Mouse (Mus musculus) embryonic facial prominence, embryonic 12.5 days (tissue): ENCODE measurements around the gene Ice2. TPM values are rescaled to one million over a fixed set of nuclear protein-coding genes. Genes with fewer than 3 reads are reported as not detected.

Experiments
- ATAC-seq: fragments of 200-750 bp; cut with Nextera tagmentation; 2 replicates; pipeline ENCODE4 v1.8.0; 2017; ENCODE audit not compliant: insufficient number of reproducible peaks, insufficient read depth, low FRiP score, low TSS enrichment
- H3K27ac ChIP-seq: fragments of 300-500 bp; sonication (generic); 2 replicates; pipeline ENCODE4 v1.5.1; 2016; ENCODE audit warnings: mild to moderate bottlenecking
- H3K27me3 ChIP-seq: fragments of 300-500 bp; sonication (generic); 2 replicates; pipeline ENCODE4 v1.6.1; 2016; ENCODE audit warnings: mild to moderate bottlenecking, moderate library complexity
- H3K36me3 ChIP-seq: fragments of 300-500 bp; sonication (generic); 2 replicates; pipeline ENCODE4 v1.6.1; 2016; ENCODE audit warnings: mild to moderate bottlenecking
- H3K4me1 ChIP-seq: fragments of 300-500 bp; sonication (generic); 2 replicates; pipeline ENCODE4 v1.6.1; 2016
- H3K4me2 ChIP-seq: fragments of 300-500 bp; sonication (generic); replicated peaks from 2 replicates; pipeline ENCODE4 v1.6.1; 2016; ENCODE audit warnings: mild to moderate bottlenecking, moderate library complexity
- H3K4me3 ChIP-seq: fragments of 300-500 bp; sonication (generic); 2 replicates; pipeline ENCODE4 v1.5.1; 2016; ENCODE audit warnings: mild to moderate bottlenecking
- H3K9ac ChIP-seq: fragments of 300-500 bp; sonication (generic); 2 replicates; pipeline ENCODE4 v1.6.1; 2016; ENCODE audit warnings: mild to moderate bottlenecking, moderate library complexity
- H3K9me3 ChIP-seq: fragments of 300-500 bp; sonication (generic); 2 replicates; pipeline ENCODE4 v1.6.1; 2016; ENCODE audit warnings: mild to moderate bottlenecking, moderate library complexity
- WGBS: fragments of 180-500 bp; shearing (Covaris S2); methylation state at CpG from one replicate; pipeline ENCODE4 v1.1.7; 2016; 5-methylcytosine and 5-hydroxymethylcytosine counted together
- polyA plus RNA-seq: library from polyadenylated mRNA; unstranded; fragments of >200 nt; fragmentation: Nextera tagmentation; extraction: Ambion mirVana; gene quantifications from 2 replicates; pipeline ENCODE4 v1.2.1, GENCODE M21; 2016

Gene Ice2
- 24.2 and 27.2 TPM in 2 replicates for polyA plus RNA-seq

- Histone ChIP-seq H3K9me3 (no peaks in the 10 kb centered on the region), H3K9ac (peak within 1 kb of the TSS; percentile 86), H3K36me3 (no peaks in the 10 kb centered on the region), H3K27ac (peak within 1 kb of the TSS; percentile 94), H3K4me1 (peaks cover 5% of the 10 kb centered on the region; the same call in 1 of the 2 replicates), H3K27me3 (no peaks in the 10 kb centered on the region), H3K4me2 (peak within 1 kb of the TSS; percentile 76), H3K4me3 (peak within 1 kb of the TSS; percentile 70)
- ATAC-seq, result peak; percentile 77
- under 1% methylated on average over 53 of the region's 53 CpGs for WGBS
Observed at GRCm38 (mm10) chr9:69397760-69398452, at the start of gene Ice2. Gene Ice2 (plus strand): TSS chr9:69397906.

DNA sequence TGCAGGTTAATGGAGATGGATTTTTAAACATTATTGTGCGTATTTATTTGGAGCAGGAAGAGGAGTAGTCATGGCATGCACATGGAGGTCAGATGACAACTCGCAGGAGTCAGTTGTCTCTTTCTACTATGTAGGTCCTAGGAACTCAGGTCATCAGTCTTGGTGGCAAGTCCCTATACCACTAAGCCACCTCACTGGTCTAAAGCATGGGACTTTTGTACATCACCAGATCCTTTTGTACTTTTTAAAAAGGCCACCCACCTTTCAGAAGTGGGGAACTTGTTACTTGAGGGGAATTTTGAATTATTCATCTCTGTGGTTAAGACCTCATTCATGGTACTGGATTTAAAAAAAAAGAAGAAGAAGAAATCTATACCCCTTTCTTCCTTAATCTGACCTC lies 48.2 kb upstream of the Ice2 start:
- H3K4me1 ChIP-seq, result peaks cover 5% of the 10 kb centered on the region; the same call in 1 of the 2 replicates
- H3K27me3 ChIP-seq, result no peaks in the 10 kb centered on the region
- H3K9ac ChIP-seq, result no peak overlapping the region
- H3K27ac ChIP-seq, result no peak overlapping the region
- no peak overlapping the region for H3K4me2 ChIP-seq
- H3K9me3 ChIP-seq, result no peaks in the 10 kb centered on the region
- ATAC-seq, result no peak
- WGBS, result 86% methylated on average over 2 of the region's 2 CpGs
- H3K36me3 ChIP-seq, result no peaks in the 10 kb centered on the region
- no peak overlapping the region for H3K4me3 ChIP-seq

GRCm38 (mm10) chr9:69354228-69354627 lies 43.5 kb upstream of the Ice2 start:
- Histone ChIP-seq H3K9ac (no peak overlapping the region), H3K9me3 (no peaks in the 10 kb centered on the region), H3K4me3 (no peak overlapping the region), H3K27ac (no peak overlapping the region), H3K36me3 (no peaks in the 10 kb centered on the region), H3K4me2 (no peak overlapping the region), H3K4me1 (peaks cover 8% of the 10 kb centered on the region; the same call in 1 of the 2 replicates), H3K27me3 (no peaks in the 10 kb centered on the region)
- WGBS, result 88% methylated on average over 6 of the region's 6 CpGs
- no peak for ATAC-seq

- Histone ChIP-seq H3K4me1 (peaks cover 8% of the 10 kb centered on the region; the same call in 1 of the 2 replicates), H3K4me3 (no peak overlapping the region), H3K27me3 (no peaks in the 10 kb centered on the region), H3K9ac (no peak overlapping the region), H3K36me3 (no peaks in the 10 kb centered on the region), H3K4me2 (no peak overlapping the region), H3K27ac (no peak overlapping the region), H3K9me3 (no peaks in the 10 kb centered on the region)
- 27% methylated on average over 3 of the region's 3 CpGs for WGBS
- no peak for ATAC-seq
Observed at GRCm38 (mm10) chr9:69357834-69358233, 39.9 kb upstream of the Ice2 start.

DNA sequence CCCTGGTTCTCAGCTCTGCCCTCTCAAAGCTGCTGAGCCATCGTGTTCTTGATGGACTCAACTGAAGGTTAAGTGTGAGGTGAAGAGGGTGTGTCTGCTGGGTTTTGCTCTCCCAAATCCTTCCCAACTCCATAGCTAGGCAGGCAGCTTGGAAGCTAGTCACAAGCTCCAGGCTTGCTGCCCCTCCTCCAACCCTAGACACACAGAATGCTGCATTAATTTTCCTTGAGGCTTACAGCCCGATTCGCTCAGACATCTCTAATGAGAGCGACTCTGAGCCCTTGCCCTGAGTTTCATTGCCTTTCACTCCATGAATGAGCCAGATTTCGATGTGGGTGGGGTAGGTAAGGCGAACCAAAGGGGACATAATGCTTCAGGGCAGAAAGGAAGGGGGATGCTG lies 38.9 kb upstream of the Ice2 start:
- H3K27me3 ChIP-seq, result no peaks in the 10 kb centered on the region

GRCm38 (mm10) chr9:69361951-69362445 lies 35.7 kb upstream of the Ice2 start:
- Histone ChIP-seq H3K9me3 (no peaks in the 10 kb centered on the region), H3K36me3 (peaks cover 4% of the 10 kb centered on the region; the same call in 1 of the 2 replicates), H3K4me1 (peaks cover 8% of the 10 kb centered on the region; the same call in 1 of the 2 replicates), H3K4me2 (no peak overlapping the region), H3K27ac (no peak overlapping the region), H3K4me3 (no peak overlapping the region), H3K9ac (no peak overlapping the region), H3K27me3 (no peaks in the 10 kb centered on the region)
- WGBS, result 85% methylated on average over 8 of the region's 8 CpGs
- no peak for ATAC-seq

More for the DNA sequence above, 38.9 kb upstream of the Ice2 start:
- H3K4me1 ChIP-seq, result peaks cover 8% of the 10 kb centered on the region; the same call in 1 of the 2 replicates
- H3K9ac ChIP-seq, result no peak overlapping the region
- no peak overlapping the region for H3K4me3 ChIP-seq
- no peak overlapping the region for H3K27ac ChIP-seq
- ATAC-seq, result no peak
- 63% methylated on average over 6 of the region's 6 CpGs for WGBS
- no peaks in the 10 kb centered on the region for H3K36me3 ChIP-seq
- no peak overlapping the region for H3K4me2 ChIP-seq
- no peaks in the 10 kb centered on the region for H3K9me3 ChIP-seq

DNA sequence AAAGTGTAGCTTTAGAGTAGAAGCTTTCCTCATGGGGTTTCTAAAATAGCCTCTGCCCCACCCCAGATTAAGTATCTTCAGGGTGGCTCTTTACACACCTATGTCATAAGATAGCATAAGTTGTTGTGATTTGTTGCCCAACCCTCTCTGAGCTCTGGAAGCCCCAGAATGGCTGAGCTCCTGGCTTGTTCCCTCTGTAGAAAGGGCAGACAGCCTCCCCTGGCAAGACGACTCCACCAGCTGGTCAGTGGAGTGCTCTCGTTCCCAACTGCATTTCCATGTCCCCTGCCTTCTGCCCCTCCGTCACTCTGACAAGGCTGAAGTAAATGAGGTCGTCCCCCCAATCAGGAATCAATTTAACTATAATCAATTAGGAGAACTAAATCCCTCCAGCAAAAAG lies 34.9 kb upstream of the Ice2 start:
- peaks cover 8% of the 10 kb centered on the region; the same call in 1 of the 2 replicates for H3K4me1 ChIP-seq
- no peaks in the 10 kb centered on the region for H3K9me3 ChIP-seq
- ATAC-seq, result no peak
- H3K27ac ChIP-seq, result no peak overlapping the region
- no peak overlapping the region for H3K9ac ChIP-seq
- H3K27me3 ChIP-seq, result no peaks in the 10 kb centered on the region
- H3K36me3 ChIP-seq, result peaks cover 4% of the 10 kb centered on the region; the same call in 1 of the 2 replicates
- H3K4me2 ChIP-seq, result no peak overlapping the region
- no peak overlapping the region for H3K4me3 ChIP-seq
- 37% methylated on average over 4 of the region's 4 CpGs for WGBS

GRCm38 (mm10) chr9:69364117-69364516 lies 33.6 kb upstream of the Ice2 start:
- H3K4me1 ChIP-seq, result no peaks in the 10 kb centered on the region
- no peaks in the 10 kb centered on the region for H3K9me3 ChIP-seq
- no peaks in the 10 kb centered on the region for H3K27me3 ChIP-seq
- WGBS, result 55% methylated on average over 16 of the region's 16 CpGs
- no peak overlapping the region for H3K4me3 ChIP-seq
- H3K9ac ChIP-seq, result no peak overlapping the region
- H3K4me2 ChIP-seq, result no peak overlapping the region; the same call in 1 of the 2 replicates
- H3K27ac ChIP-seq, result no peak overlapping the region
- ATAC-seq, result no peak
- H3K36me3 ChIP-seq, result peaks cover 4% of the 10 kb centered on the region; the same call in 1 of the 2 replicates

DNA sequence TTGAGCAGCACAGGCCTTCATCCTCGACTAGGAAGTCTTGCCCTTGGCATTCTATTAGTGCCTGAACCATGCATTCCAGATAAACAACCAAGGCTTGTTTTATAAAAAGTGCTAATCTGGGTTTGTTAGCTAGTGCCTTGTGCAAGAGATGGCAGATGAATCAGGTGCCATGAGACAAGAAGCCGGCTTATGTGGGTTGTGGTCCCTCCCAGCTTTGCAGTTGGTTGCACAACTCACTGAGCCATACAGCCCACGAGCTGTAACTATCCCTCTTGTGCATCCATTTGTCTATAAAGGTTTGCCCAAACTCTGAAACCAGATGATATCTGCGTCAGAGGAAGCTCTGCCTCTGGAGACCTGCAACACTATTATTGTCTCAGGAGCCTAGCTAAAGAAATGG lies 30.7 kb upstream of the Ice2 start:
- no peak overlapping the region for H3K9ac ChIP-seq
- 78% methylated on average over 4 of the region's 4 CpGs for WGBS
- peaks cover 4% of the 10 kb centered on the region; the same call in 1 of the 2 replicates for H3K36me3 ChIP-seq

GRCm38 (mm10) chr9:69368071-69368470 lies 29.6 kb upstream of the Ice2 start:
- no peak overlapping the region for H3K4me2 ChIP-seq
- ATAC-seq, result no peak
- WGBS, result 69% methylated on average over 8 of the region's 8 CpGs

More for the DNA sequence above, 30.7 kb upstream of the Ice2 start:
- Histone ChIP-seq H3K27ac (no peak overlapping the region), H3K27me3 (no peaks in the 10 kb centered on the region), H3K4me1 (no peaks in the 10 kb centered on the region), H3K4me2 (no peak overlapping the region), H3K9me3 (no peaks in the 10 kb centered on the region), H3K4me3 (no peak overlapping the region)
- no peak for ATAC-seq

DNA sequence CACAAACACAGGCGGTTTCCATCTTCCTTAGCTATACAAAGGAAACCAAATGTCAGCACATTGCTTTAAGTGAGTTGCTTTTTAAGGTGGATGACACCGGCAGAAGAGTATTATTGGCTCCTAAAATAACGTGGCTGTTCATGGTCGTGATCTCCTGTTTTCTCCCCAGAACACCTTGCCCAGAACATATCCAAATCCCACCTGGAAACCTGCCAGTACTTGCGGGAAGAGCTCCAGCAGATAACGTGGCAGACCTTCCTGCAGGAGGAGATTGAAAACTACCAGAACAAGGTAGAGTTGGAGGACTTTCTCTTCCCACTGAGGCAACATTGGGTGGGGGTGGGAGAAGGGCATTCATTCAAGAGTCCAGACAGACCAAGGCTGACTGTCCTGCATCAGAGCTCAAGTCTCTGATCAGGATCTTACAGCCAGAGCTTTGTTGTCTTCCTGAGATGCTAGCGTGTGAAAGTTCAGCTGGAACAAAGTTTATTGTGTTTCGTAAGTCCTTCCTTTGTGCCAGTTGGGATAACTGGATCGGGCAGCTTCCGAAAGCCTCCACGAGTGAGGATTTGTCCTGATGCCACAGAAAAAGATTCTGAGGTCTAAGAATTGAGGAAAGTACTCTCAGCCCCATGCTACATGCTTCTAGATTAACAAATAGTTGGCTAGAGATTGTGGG lies 26.5 kb upstream of the Ice2 start:
- Histone ChIP-seq H3K4me2 (no peak overlapping the region), H3K36me3 (0 out of 2 replicates have a peak, but pooled peaks cover 11% of the 10 kb centered on the region), H3K9me3 (no peaks in the 10 kb centered on the region), H3K4me1 (no peaks in the 10 kb centered on the region), H3K4me3 (no peak overlapping the region), H3K9ac (no peak overlapping the region), H3K27ac (no peak overlapping the region), H3K27me3 (no peaks in the 10 kb centered on the region)
- 80% methylated on average over 11 of the region's 11 CpGs for WGBS
- ATAC-seq, result no peak

More at GRCm38 (mm10) chr9:69368071-69368470, 29.6 kb upstream of the Ice2 start:
- Histone ChIP-seq H3K27me3 (no peaks in the 10 kb centered on the region), H3K36me3 (peaks cover 4% of the 10 kb centered on the region; the same call in 1 of the 2 replicates), H3K9ac (no peak overlapping the region), H3K4me3 (no peak overlapping the region), H3K27ac (no peak overlapping the region), H3K4me1 (no peaks in the 10 kb centered on the region), H3K9me3 (no peaks in the 10 kb centered on the region)
